Mouse (Mus musculus): ENCODE measurements around the gene Kcnj10.

DNA sequence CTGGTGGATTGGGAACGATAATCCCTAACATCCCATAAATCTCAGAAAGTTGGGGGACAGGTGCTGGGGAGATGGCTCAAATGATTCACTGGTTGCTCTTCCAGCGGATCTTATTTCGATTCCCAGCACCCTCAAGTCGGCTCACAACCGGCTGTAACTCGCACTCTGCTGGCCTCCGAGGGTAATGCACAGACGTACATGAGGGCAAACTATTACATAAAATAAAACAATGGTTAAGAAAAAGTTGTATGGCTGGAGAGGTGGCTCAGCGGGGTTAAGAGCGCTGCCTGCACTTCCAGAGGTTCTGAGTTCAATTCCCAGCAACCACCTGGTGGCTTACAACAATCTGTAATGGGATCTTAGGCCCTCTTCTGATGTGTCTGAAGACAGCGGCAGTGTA, 14.3 kb upstream of the Kcnj10 start:
- TF ChIP-seq CTCF (IDR thresholded peaks at IDR 0.05 in 2 of 3, conservative IDR thresholded peaks at IDR 0.05 in 1 of 3; ENCODE audit: control insufficient read depth in 1 of 3, insufficient read depth in 1 of 3, low read depth in 2 of 3, low read length in 3 of 3, poor library complexity in 1 of 3, severe bottlenecking in 1 of 3) (peak in 1 of 3 experiments; percentile 13; a peak in 2 of 6 replicates), POLR2A (IDR thresholded peaks at IDR 0.05; ENCODE audit: control insufficient read depth in 1 of 2, insufficient read depth in 1 of 2, low read depth in 1 of 2, low read length in 2 of 2, poor library complexity in 1 of 2) (no peak), SMC3 (IDR thresholded peaks at IDR 0.05; ENCODE audit: low read depth, low read length) (peak; percentile 19; the same call in 1 of the 2 replicates), MAX (IDR thresholded peaks at IDR 0.05; ENCODE audit: low read length) (no peak), TCF12 (IDR thresholded peaks at IDR 0.05; ENCODE audit: low read depth, low read length) (no peak), E2F4 (IDR thresholded peaks at IDR 0.05; ENCODE audit: borderline replicate concordance, low read depth, low read length) (no peak), ZC3H11A (IDR thresholded peaks at IDR 0.05; ENCODE audit: low read depth, low read length) (no peak), CHD2 (IDR thresholded peaks at IDR 0.05; ENCODE audit: low read length) (no peak), ELF1 (IDR thresholded peaks at IDR 0.05; ENCODE audit: low read depth, low read length) (no peak)
